Mouse (Mus musculus): ENCODE measurements at regions not wholly inside any gene's neighbourhood (a gene's known extent, or its start where the extent isn't known, plus 50 kb on each side); places are given as distances from the start of the nearest gene placed in this dataset.

GRCm38 (mm10) chr11:112839721-112840494 lies 57.9 kb downstream of the Sox9 start:
- DNase-seq (ENCODE audit: low read depth, low spot score): no peak

- no peak for DNase-seq (ENCODE audit: low read depth, low spot score)
Observed at GRCm38 (mm10) chr11:112840495-112840828, 58.4 kb downstream of the Sox9 start.

GRCm38 (mm10) chr11:112844258-112844901 lies 62.4 kb downstream of the Sox9 start:
- DNase-seq (ENCODE audit: low read depth, low spot score): no peak

GRCm38 (mm10) chr11:112847146-112847545 lies 65.1 kb downstream of the Sox9 start:
- DNase-seq (ENCODE audit: low read depth, low spot score): no peak

- no peak for DNase-seq (ENCODE audit: low read depth, low spot score)
Observed at GRCm38 (mm10) chr11:112847851-112848250, 65.8 kb downstream of the Sox9 start.

- DNase-seq (ENCODE audit: low read depth, low spot score): no peak
Observed at GRCm38 (mm10) chr11:112849974-112850373, 68.0 kb downstream of the Sox9 start.

GRCm38 (mm10) chr11:112850532-112851272 lies 68.7 kb downstream of the Sox9 start:
- no peak for DNase-seq (ENCODE audit: low read depth, low spot score)

GRCm38 (mm10) chr11:112851321-112851720 lies 69.3 kb downstream of the Sox9 start:
- no peak for DNase-seq (ENCODE audit: low read depth, low spot score)

GRCm38 (mm10) chr11:112855975-112856374 lies 74.0 kb downstream of the Sox9 start:
- no peak for DNase-seq (ENCODE audit: low read depth, low spot score)

- no peak for DNase-seq (ENCODE audit: low read depth, low spot score)
Observed at GRCm38 (mm10) chr11:112859309-112859708, 77.3 kb downstream of the Sox9 start.

- DNase-seq (ENCODE audit: low read depth, low spot score): no peak
Observed at GRCm38 (mm10) chr11:112860797-112861196, 78.8 kb downstream of the Sox9 start.

- no peak for DNase-seq (ENCODE audit: low read depth, low spot score)
Observed at GRCm38 (mm10) chr11:112861233-112861632, 79.2 kb downstream of the Sox9 start.

GRCm38 (mm10) chr11:112865836-112866235 lies 83.8 kb downstream of the Sox9 start:
- DNase-seq (ENCODE audit: low read depth, low spot score): no peak

- DNase-seq (ENCODE audit: low read depth, low spot score): no peak
Observed at GRCm38 (mm10) chr11:112869571-112869970, 87.5 kb downstream of the Sox9 start.

- DNase-seq (ENCODE audit: low read depth, low spot score): peak; percentile 45
Observed at GRCm38 (mm10) chr11:112870201-112871035, 88.4 kb downstream of the Sox9 start.

- DNase-seq (ENCODE audit: low read depth, low spot score): no peak
Observed at GRCm38 (mm10) chr11:112872677-112873367, 90.8 kb downstream of the Sox9 start.

- no peak for DNase-seq (ENCODE audit: low read depth, low spot score)
Observed at GRCm38 (mm10) chr11:112874239-112874638, 92.2 kb downstream of the Sox9 start.

GRCm38 (mm10) chr11:112876226-112876625 lies 94.2 kb downstream of the Sox9 start:
- no peak for DNase-seq (ENCODE audit: low read depth, low spot score)

GRCm38 (mm10) chr11:112878436-112878835 lies 96.4 kb downstream of the Sox9 start:
- DNase-seq (ENCODE audit: low read depth, low spot score): no peak

GRCm38 (mm10) chr11:112880736-112881135 lies 98.7 kb downstream of the Sox9 start:
- DNase-seq (ENCODE audit: low read depth, low spot score): no peak

GRCm38 (mm10) chr11:112885336-112885940 lies 103.4 kb downstream of the Sox9 start:
- DNase-seq (ENCODE audit: low read depth, low spot score): peak; percentile 36
